Comparison of ENCODE assay signal across 26 mouse cellular contexts in the genomic region with DNA sequence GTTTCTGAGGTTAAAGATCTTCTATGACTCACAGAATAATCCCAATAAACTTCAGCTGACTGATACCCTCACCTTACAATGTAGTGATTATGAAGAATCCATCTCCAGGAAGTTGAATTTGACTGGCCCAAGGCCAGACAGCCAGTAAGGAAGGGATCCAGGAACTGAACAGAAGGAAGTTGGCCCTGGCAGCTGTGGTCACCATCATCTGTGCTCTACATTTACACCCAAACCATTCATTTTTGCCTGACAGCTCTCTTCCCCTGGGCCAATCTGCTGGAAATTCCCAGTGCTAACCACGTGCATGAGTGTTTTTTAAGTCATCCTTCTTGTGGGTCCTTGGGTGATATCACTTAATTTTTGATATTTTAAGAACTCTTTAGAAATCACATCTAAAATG.
DNase-seq lines count a peak whose midpoint lies in the region; TF ChIP-seq lines count a peak whose summit lies in the region.
"Had no signal": no experiment of that assay in that cellular context is flagged by ENCODE, and none has a peak within 500 bp of the region (broad histone marks: within the 10 kb centered on the region; RNA-seq: fewer than 3 reads in every experiment).

No protein-coding gene starts in this region.

- peak; percentile 13 for DNase-seq in adrenal gland, adult 8-10 months
- no peak for DNase-seq in adrenal gland, postnatal 10 days
- peak; percentile 52 for DNase-seq in 3T3-L1 (ENCODE audit: low read depth, low spot score)
- peak; percentile 14 to 26 for DNase-seq in adrenal gland, postnatal 36 days
- DNase-seq in kidney, postnatal 14 days: peak; percentile 61
- DNase-seq in layer of hippocampus, adult 2 months (ENCODE audit: low spot score in 2 of 2): no peak
- DNase-seq in thymus, postnatal 14 days: no peak
- DNase-seq in left cerebral cortex, adult 11 months (ENCODE audit: low spot score): no peak
- DNase-seq: cerebellum, adult 2 months; cerebellum, postnatal 25 days; embryo, embryonic 11 days; layer of hippocampus, adult 9-11 months; left cerebral cortex, postnatal 4 days; lung, embryonic 14.5 days; right cerebral cortex, adult 18-20 months; thymus, adult 18-20 months; thymus, postnatal 4 days had no signal

- no peak overlapping the region for H3K4me3 ChIP-seq in layer of hippocampus, adult 2 months
- H3K4me3 ChIP-seq: embryonic facial prominence, embryonic 13.5 days; erythroblast, embryonic 14.5 days; forebrain, embryonic 15.5 days; hindbrain, embryonic 15.5 days; intestine, embryonic 15.5 days; limb, embryonic 15.5 days; megakaryocyte, embryonic 14.5 days; midbrain, embryonic 15.5 days had no signal

- no peak overlapping the region for H3K27ac ChIP-seq in layer of hippocampus, adult 2 months
- H3K27ac ChIP-seq: embryonic facial prominence, embryonic 13.5 days; forebrain, embryonic 15.5 days; hindbrain, embryonic 15.5 days; intestine, embryonic 15.5 days; limb, embryonic 15.5 days; liver, embryonic 14.5 days; midbrain, embryonic 15.5 days had no signal

- TF ChIP-seq CTCF in layer of hippocampus, adult 2 months (conservative IDR thresholded peaks at IDR 0.05): no peak

Comparison
In these comparisons a context has a peak if more than half of its experiments do, and no peak if none do; other contexts are left out.
1. DNase-seq: peak in adrenal gland, adult 8-10 months (single experiment), 3T3-L1 (single experiment), adrenal gland, postnatal 36 days (2 of 2) and kidney, postnatal 14 days (single experiment); none in adrenal gland, postnatal 10 days (single experiment), layer of hippocampus, adult 2 months (0 of 2), thymus, postnatal 14 days (single experiment) and left cerebral cortex, adult 11 months (single experiment).